Mouse (Mus musculus): Measurements from ENCODE around the gene Satb1.

DNA sequence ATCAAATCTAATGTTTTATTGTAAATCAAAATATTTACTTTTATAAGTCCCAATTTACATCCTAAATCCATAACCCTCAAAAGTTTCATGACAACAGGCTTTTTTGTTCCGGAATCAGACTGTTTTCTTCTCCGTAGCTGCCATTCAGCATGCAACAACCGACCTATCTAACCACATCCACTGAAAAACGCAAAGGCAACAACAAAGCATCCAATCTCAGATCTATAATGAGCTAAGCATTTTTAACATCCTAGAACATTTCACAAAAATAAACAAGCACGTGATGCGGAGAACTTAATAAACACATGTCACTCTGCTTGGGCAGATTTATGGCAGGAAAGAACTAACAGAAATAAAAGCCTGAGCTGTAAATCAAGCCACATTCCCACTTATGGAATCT, 32.9 kb downstream of the Satb1 start:
- TF ChIP-seq CTCF (IDR thresholded peaks at IDR 0.05; ENCODE audit: borderline replicate concordance, control insufficient read depth, extremely low read depth, insufficient read depth, low read length, poor library complexity) = no peak
- no peak for TF ChIP-seq POLR2A (IDR thresholded peaks at IDR 0.05; ENCODE audit: control insufficient read depth, extremely low read depth, insufficient read depth, low read length, poor library complexity)
